Mouse (Mus musculus) olfactory bulb, adult 2 months (tissue): ENCODE data around the gene Zmynd12.

ENCODE experiments used
- CTCF ChIP-seq: fragments of 200-500 bp; IDR thresholded peaks from 2 replicates; pipeline ENCODE4 v1.5.1; 2012; ENCODE audit warnings: low read depth, mild to moderate bottlenecking, low read length, moderate library complexity; ENCODE audit not compliant: insufficient read depth
- POLR2A ChIP-seq: fragments of 200-500 bp; IDR thresholded peaks from 2 replicates; pipeline ENCODE4 v1.6.1; 2012; ENCODE audit warnings: mild to moderate bottlenecking, low read depth, low read length, moderate library complexity; ENCODE audit not compliant: insufficient read depth

- TF ChIP-seq CTCF (no peak), POLR2A (no peak)
These were observed 4.7 kb upstream of the Zmynd12 start for GRCm38 (mm10) chr4:119417894-119418293.
